Mouse (Mus musculus) CH12.LX (cell line): ENCODE measurements around the gene Cacna2d4.

Experiments
- BHLHE40 ChIP-seq: IDR thresholded peaks from 2 replicates; pipeline ENCODE4 v1.6.1; 2011; ENCODE audit warnings: mild to moderate bottlenecking, low read depth, low read length, improper control_type of control experiment
- CTCF ChIP-seq, 2 experiments: IDR thresholded peaks in 1 of 2; conservative IDR thresholded peaks in 1 of 2; 2 replicates each; pipeline ENCODE4 v1.5.1; 2011 to 2012; ENCODE audit warnings: low read depth in 2 of 2, low read length in 2 of 2, improper control_type of control experiment in 1 of 2, inconsistent platforms in 1 of 2, mild to moderate bottlenecking in 1 of 2, moderate library complexity in 1 of 2
- EP300 ChIP-seq: IDR thresholded peaks from 2 replicates; pipeline ENCODE4 v1.6.1; 2011; ENCODE audit warnings: low read length, improper control_type of control experiment
- ETS1 ChIP-seq: conservative IDR thresholded peaks from 2 replicates; pipeline ENCODE4 v1.6.1; 2012; ENCODE audit warnings: low read depth, mild to moderate bottlenecking, inconsistent platforms, low read length, improper control_type of control experiment, moderate library complexity
- HCFC1 ChIP-seq: IDR thresholded peaks from 2 replicates; pipeline ENCODE4 v1.6.1; 2012; ENCODE audit warnings: low read depth, mild to moderate bottlenecking, inconsistent platforms, low read length, improper control_type of control experiment
- KAT2A ChIP-seq: IDR thresholded peaks from 2 replicates; pipeline ENCODE4 v1.6.1; 2012; ENCODE audit warnings: low read length, improper control_type of control experiment, inconsistent platforms; ENCODE audit not compliant: insufficient replicate concordance
- MAFK ChIP-seq: IDR thresholded peaks from 2 replicates; pipeline ENCODE4 v1.6.1; 2011; ENCODE audit warnings: low read length, improper control_type of control experiment; ENCODE audit not compliant: insufficient replicate concordance
- MYC ChIP-seq: IDR thresholded peaks from 2 replicates; pipeline ENCODE4 v1.6.1; 2011; ENCODE audit warnings: low read depth, mild to moderate bottlenecking, improper control_type of control experiment, low read length
- POLR2A ChIP-seq: IDR thresholded peaks from 2 replicates; pipeline ENCODE4 v1.6.1; 2011; ENCODE audit warnings: low read depth, mild to moderate bottlenecking, improper control_type of control experiment, low read length
- RAD21 ChIP-seq: IDR thresholded peaks from 2 replicates; pipeline ENCODE4 v1.6.1; 2011; ENCODE audit warnings: low read depth, mild to moderate bottlenecking, low read length, improper control_type of control experiment, moderate library complexity
- TCF12 ChIP-seq: IDR thresholded peaks from 2 replicates; pipeline ENCODE4 v1.6.1; 2014; ENCODE audit warnings: low read depth, mild to moderate bottlenecking, inconsistent platforms, low read length, improper control_type of control experiment
- USF1 ChIP-seq: IDR thresholded peaks from 2 replicates; pipeline ENCODE4 v1.6.1; 2014; ENCODE audit warnings: low read depth, mild to moderate bottlenecking, inconsistent platforms, low read length, improper control_type of control experiment
- ZMIZ1 ChIP-seq: IDR thresholded peaks from 2 replicates; pipeline ENCODE4 v1.6.1; 2012; ENCODE audit warnings: low read depth, mild to moderate bottlenecking, inconsistent platforms, low read length, improper control_type of control experiment
- ZNF384 ChIP-seq: IDR thresholded peaks from 2 replicates; pipeline ENCODE4 v1.6.1; 2012; ENCODE audit warnings: low read depth, low read length, improper control_type of control experiment, inconsistent platforms

GRCm38 (mm10) chr6:119325978-119326377 is 89.7 kb downstream of the Cacna2d4 start:
- no peak for TF ChIP-seq RAD21
- TF ChIP-seq CTCF (conservative IDR thresholded peaks at IDR 0.05 in 1 of 2, IDR thresholded peaks at IDR 0.05 in 1 of 2; ENCODE audit: low read depth in 2 of 2, low read length in 2 of 2) = no peak
- no peak for TF ChIP-seq EP300
- TF ChIP-seq POLR2A = no peak
- no peak for TF ChIP-seq MYC
- no peak for TF ChIP-seq KAT2A
- no peak for TF ChIP-seq ZNF384
- no peak for TF ChIP-seq TCF12
- TF ChIP-seq USF1 = no peak
- TF ChIP-seq BHLHE40 = no peak
- TF ChIP-seq MAFK = no peak
- no peak for TF ChIP-seq HCFC1
- TF ChIP-seq ETS1 = no peak
- TF ChIP-seq ZMIZ1 = no peak
